Mouse (Mus musculus): ENCODE measurements at regions not wholly inside any gene's neighbourhood (a gene's known extent, or its start where the extent isn't known, plus 50 kb on each side); places are given as distances from the start of the nearest gene placed in this dataset.

DNA sequence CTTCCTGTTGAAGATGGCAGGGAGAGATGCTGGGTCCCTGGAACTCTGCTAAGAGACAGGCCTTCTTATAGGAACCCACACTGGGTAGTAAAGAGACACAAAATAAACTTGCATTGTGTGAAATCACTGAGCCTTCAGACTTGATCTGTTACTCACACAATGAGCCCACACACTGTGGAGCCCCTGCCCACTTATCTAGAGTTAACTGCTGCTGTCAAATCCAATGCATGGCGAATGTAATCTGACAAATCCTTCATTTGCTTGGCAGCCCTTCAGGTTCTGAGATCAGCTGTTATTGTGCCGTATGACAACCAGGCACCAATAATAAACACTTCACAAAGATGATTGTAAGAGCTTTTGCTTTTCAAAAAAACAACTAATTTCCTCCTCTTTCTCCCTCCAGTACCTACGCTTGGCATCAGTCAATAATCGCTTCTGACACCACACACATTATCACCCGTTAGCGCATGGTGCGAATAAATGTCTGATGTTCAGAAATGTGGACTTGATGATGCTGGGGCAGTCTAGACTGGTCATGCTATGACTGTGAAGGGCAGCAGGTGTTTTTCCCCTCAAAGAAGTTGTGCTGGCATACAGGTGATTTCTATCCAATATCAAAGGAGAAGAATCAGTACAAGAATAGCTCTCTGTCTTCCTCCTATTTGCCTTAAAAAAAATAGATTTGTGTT is 81.4 kb upstream of the Ptgfrn start:
- TF ChIP-seq CTCF (IDR thresholded peaks at IDR 0.05; ENCODE audit: low read depth): no peak
- TF ChIP-seq EP300 (IDR thresholded peaks at IDR 0.05; ENCODE audit: low read depth): no peak

Data from liver, postnatal 0 days (tissue).